Mouse (Mus musculus): ENCODE measurements around the gene Nfe2. TPM values are rescaled to one million over a fixed set of nuclear protein-coding genes. Genes with fewer than 3 reads are reported as not detected.
A peak's percentile ranks its signal among the peaks of the same experiment; 100 is the strongest.

The Nfe2 gene
- polyA plus RNA-seq, 1 experiment from 2014 or later, result 10.5 TPM

DNA sequence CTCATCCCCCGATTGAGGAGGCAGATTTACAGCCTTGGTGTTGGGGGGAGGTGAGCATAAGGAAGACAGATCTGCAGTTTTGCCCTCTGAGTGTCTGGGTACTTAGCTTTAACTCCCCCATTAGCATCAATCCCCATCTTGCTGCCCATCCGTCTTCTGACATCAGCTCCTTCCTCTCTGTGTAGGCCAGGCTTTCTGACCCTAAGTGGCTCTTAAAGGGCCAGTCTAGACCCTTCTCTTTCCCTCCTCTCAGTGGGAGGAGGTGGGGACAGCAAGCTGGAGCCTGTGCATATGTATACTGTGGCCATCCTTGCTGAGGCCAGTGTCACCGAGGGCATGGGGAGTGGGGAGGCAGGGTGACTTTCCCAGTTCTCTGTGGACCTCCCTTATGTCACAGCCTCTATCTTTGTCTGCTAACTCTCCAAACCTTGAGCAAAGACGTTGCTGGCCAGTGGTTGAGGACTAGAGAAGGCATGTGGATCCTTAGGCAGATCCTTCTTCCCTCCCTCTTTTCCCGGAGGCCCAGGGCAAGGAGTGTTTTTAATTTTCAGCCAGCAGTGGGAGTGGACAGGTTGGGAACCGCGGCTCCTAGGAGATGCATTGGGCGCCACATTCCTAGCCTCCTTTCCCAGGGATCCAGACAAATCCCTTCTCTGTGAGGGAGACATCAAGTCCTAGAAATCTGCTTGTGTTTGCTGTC lies 45.9 kb upstream of the Nfe2 start:
- Histone ChIP-seq H3K4me2 (replicated peaks; ENCODE audit: low read depth, low read length) (peak overlapping the region; percentile 85), H3K4me3 (ENCODE audit: low read depth, low read length) (peak overlapping the region; percentile 55), H3K9me3 (ENCODE audit: low read length) (no peaks in the 10 kb centered on the region), H3K27me3 (replicated peaks; ENCODE audit: insufficient read depth, low read length) (no peaks in the 10 kb centered on the region), H3K36me3 (ENCODE audit: insufficient read depth, low read length) (no peaks in the 10 kb centered on the region), H3K27ac (ENCODE audit: low read length) (peak overlapping the region; percentile 91), H3K9ac (replicated peaks; ENCODE audit: low read depth) (no peak overlapping the region), H3K4me1 (ENCODE audit: insufficient read depth, low read depth, low read length) (peaks cover 15% of the 10 kb centered on the region; the same call in 1 of the 2 replicates)
- TF ChIP-seq CTCF (IDR thresholded peaks at IDR 0.05) (no peak), EP300 (IDR thresholded peaks at IDR 0.05) (no peak)
- ATAC-seq (no peak), DNase-seq (ENCODE audit: low spot score) (no peak)
- WGBS, result 6% methylated on average over 8 of the region's 8 CpGs

DNA sequence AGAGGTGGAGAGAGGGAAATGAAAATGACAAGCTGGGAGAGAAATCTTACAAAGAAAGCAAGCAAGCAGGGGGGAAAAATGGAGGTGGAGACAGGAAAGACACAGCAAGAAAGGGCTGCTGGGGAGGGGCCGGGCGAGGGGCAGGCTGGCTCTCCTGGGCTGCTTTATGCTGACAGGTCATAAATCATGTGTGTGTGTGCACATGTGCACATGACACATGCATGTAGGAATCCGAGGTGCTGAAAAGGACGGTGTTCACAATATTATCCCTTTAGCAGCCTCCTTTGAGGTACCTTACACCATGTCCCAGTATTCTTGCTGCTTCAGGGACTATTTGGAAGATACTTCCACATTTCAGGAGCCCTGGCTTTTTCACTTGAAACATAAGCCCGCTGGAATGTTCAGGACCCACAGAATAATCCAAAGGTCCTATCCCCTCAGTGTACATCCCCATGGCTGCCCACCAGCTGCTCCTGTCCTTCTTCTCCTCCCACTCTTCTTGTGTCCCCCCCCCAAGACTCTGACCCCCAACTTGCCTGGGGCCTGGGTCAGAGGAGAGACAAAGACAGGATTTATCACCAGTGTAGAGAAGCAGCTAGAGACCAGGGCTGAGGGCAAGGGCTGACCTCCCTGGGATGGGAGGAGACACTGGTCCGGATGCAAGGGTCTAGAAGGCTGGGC lies 44.3 kb upstream of the Nfe2 start:
- Histone ChIP-seq H3K9me3 (ENCODE audit: low read length) (no peaks in the 10 kb centered on the region), H3K4me2 (replicated peaks; ENCODE audit: low read depth, low read length) (no peak overlapping the region), H3K27me3 (replicated peaks; ENCODE audit: insufficient read depth, low read length) (no peaks in the 10 kb centered on the region), H3K4me1 (ENCODE audit: insufficient read depth, low read depth, low read length) (peaks cover 15% of the 10 kb centered on the region; the same call in 1 of the 2 replicates), H3K27ac (ENCODE audit: low read length) (peak overlapping the region; percentile 66), H3K4me3 (ENCODE audit: low read depth, low read length) (no peak overlapping the region), H3K9ac (replicated peaks; ENCODE audit: low read depth) (no peak overlapping the region), H3K36me3 (ENCODE audit: insufficient read depth, low read length) (0 out of 2 replicates have a peak, but pooled peaks cover under 1% of the 10 kb centered on the region)
- no peak for ATAC-seq
- DNase-seq (ENCODE audit: low spot score), result no peak
- TF ChIP-seq EP300 (IDR thresholded peaks at IDR 0.05) (no peak), CTCF (IDR thresholded peaks at IDR 0.05) (no peak)
- 35% methylated on average over 6 of the region's 6 CpGs for WGBS

DNA sequence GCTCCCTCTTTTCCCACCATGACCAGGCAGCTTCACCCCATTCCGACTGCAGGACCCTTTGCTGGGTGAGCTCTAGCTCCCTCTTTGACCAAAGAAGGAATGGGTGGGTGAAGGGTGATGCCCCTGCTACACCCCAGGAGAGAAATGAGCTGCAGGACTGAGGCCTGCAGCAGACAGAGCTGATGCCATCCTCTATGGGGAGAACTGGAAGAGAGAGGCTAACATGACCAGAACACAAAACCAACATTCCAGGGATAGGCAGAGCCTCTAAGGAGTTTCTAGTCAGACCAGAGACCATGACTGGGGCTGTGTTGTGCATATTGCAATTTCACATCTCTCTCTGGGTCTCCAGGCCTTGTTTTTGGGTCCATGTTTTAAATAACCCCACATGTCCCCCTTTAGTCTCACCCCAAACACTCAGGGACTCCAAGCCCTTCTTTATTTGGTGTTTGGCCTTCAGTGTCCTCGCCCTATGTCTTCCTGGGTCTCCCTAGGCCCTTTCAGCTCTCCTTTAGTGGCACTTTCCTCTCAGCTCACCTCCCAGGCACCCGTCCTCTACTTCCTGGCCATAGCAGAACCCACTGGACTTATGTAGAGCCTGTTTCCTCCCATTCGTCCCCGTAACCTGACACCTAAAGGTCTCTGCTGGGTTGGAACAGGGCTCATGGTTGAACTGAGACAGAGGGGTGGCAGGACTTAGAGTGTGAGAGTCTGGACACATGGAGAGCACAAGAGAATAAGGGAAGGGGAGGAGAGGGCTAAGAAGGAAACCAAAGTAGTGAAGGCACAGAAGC lies 43.5 kb upstream of the Nfe2 start:
- DNase-seq (ENCODE audit: low spot score) (no peak), ATAC-seq (no peak)
- 30% methylated on average over 5 of the region's 5 CpGs for WGBS
- 0 out of 2 replicates have a peak, but pooled peaks cover 3% of the 10 kb centered on the region for H3K36me3 ChIP-seq (ENCODE audit: insufficient read depth, low read length)
- H3K9ac ChIP-seq (replicated peaks; ENCODE audit: low read depth), result no peak overlapping the region
- H3K9me3 ChIP-seq (ENCODE audit: low read length), result no peaks in the 10 kb centered on the region
- no peak for TF ChIP-seq CTCF (IDR thresholded peaks at IDR 0.05)
- TF ChIP-seq EP300 (IDR thresholded peaks at IDR 0.05), result no peak
- no peaks in the 10 kb centered on the region for H3K27me3 ChIP-seq (replicated peaks; ENCODE audit: insufficient read depth, low read length)
- H3K4me2 ChIP-seq (replicated peaks; ENCODE audit: low read depth, low read length), result no peak overlapping the region
- no peak overlapping the region for H3K4me3 ChIP-seq (ENCODE audit: low read depth, low read length)
- peaks cover 15% of the 10 kb centered on the region; the same call in 1 of the 2 replicates for H3K4me1 ChIP-seq (ENCODE audit: insufficient read depth, low read depth, low read length)
- H3K27ac ChIP-seq (ENCODE audit: low read length), result peak overlapping the region; percentile 66

DNA sequence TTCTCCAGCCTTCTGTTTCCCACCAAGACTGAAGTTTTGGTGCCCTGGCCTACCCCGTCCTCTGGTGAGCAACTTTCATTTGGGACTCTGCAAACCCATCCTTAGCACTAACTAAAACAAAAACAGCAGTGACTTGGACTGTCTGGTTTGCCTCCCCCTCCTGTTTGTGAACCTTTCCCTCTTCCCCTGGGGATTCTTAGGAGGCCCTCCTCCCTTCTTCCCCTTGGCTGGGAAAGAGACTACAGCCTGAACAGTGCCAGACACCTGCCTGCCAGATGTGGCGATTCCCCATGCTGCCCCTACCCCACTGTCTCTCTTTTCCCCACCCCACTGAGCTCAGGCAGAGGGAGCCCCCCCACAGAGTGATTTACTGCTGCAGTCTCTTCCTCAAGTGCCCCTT lies 42.8 kb upstream of the Nfe2 start:
- Histone ChIP-seq H3K9me3 (ENCODE audit: low read length) (no peaks in the 10 kb centered on the region), H3K4me2 (replicated peaks; ENCODE audit: low read depth, low read length) (no peak overlapping the region), H3K4me3 (ENCODE audit: low read depth, low read length) (no peak overlapping the region), H3K27me3 (replicated peaks; ENCODE audit: insufficient read depth, low read length) (no peaks in the 10 kb centered on the region), H3K36me3 (ENCODE audit: insufficient read depth, low read length) (0 out of 2 replicates have a peak, but pooled peaks cover 3% of the 10 kb centered on the region), H3K9ac (replicated peaks; ENCODE audit: low read depth) (no peak overlapping the region), H3K27ac (ENCODE audit: low read length) (peak overlapping the region; percentile 86; the same call in 1 of the 2 replicates), H3K4me1 (ENCODE audit: insufficient read depth, low read depth, low read length) (peaks cover 15% of the 10 kb centered on the region; the same call in 1 of the 2 replicates)
- ATAC-seq, result no peak
- WGBS, result 44% methylated on average over 2 of the region's 2 CpGs
- DNase-seq (ENCODE audit: low spot score), result no peak
- no peak for TF ChIP-seq EP300 (IDR thresholded peaks at IDR 0.05)
- TF ChIP-seq CTCF (IDR thresholded peaks at IDR 0.05), result no peak

DNA sequence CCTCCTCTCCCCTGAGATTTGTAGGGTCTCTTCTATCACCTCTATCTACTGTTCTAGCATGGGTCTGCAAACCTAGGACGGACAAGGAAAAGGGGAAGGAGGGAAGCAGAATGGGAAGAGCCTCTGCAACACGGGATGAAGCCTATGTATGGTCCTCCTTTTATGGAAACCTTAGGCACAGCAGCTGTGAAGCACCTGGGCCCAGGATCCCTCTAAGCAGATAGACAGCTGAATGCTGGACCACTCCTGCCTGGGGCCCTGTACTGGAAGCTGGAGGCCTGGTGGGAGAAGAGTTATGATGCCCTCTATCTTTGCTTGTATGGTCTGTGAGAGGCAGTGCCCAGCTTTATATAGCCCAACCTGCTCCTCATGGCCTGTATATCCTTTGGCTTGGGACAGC lies 42.4 kb upstream of the Nfe2 start:
- ATAC-seq (no peak), DNase-seq (ENCODE audit: low spot score) (no peak)
- H3K27ac ChIP-seq (ENCODE audit: low read length), result peak overlapping the region; percentile 86; the same call in 1 of the 2 replicates
- 0 out of 2 replicates have a peak, but pooled peaks cover 3% of the 10 kb centered on the region for H3K36me3 ChIP-seq (ENCODE audit: insufficient read depth, low read length)
- no peaks in the 10 kb centered on the region for H3K27me3 ChIP-seq (replicated peaks; ENCODE audit: insufficient read depth, low read length)
- no peak overlapping the region for H3K4me2 ChIP-seq (replicated peaks; ENCODE audit: low read depth, low read length)
- H3K9ac ChIP-seq (replicated peaks; ENCODE audit: low read depth), result no peak overlapping the region
- TF ChIP-seq CTCF (IDR thresholded peaks at IDR 0.05), result no peak
- H3K4me3 ChIP-seq (ENCODE audit: low read depth, low read length), result no peak overlapping the region
- peaks cover 15% of the 10 kb centered on the region; the same call in 1 of the 2 replicates for H3K4me1 ChIP-seq (ENCODE audit: insufficient read depth, low read depth, low read length)
- H3K9me3 ChIP-seq (ENCODE audit: low read length), result no peaks in the 10 kb centered on the region
- 16% methylated on average over 2 of the region's 2 CpGs for WGBS

DNA sequence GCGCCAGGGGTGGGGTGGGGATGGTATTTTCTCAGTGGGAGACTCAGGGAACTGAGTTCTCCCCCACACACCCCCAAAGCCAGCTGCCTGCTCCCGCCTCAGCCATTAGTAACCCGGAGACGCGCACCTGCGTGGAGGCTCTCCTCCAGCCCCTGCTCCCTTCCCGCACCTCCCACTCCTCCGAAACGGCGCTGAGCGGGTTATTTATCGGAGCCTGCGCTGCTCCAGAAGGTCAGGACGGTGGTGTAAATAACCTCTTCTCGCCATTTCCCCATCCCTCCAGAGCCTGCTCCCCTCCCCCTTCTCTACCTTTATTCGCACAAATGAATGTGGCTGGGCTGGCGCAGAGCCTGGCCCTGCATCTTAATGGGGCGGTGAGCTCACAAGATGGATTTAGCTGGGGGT lies 41.9 kb upstream of the Nfe2 start:
- H3K9me3 ChIP-seq (ENCODE audit: low read length), result no peaks in the 10 kb centered on the region
- H3K4me2 ChIP-seq (replicated peaks; ENCODE audit: low read depth, low read length), result no peak overlapping the region
- WGBS, result 29% methylated on average over 18 of the region's 18 CpGs
- no peak overlapping the region for H3K4me3 ChIP-seq (ENCODE audit: low read depth, low read length)
- H3K27ac ChIP-seq (ENCODE audit: low read length), result peak overlapping the region; percentile 86
- TF ChIP-seq CTCF (IDR thresholded peaks at IDR 0.05) (no peak), EP300 (IDR thresholded peaks at IDR 0.05) (no peak)
- no peak overlapping the region for H3K9ac ChIP-seq (replicated peaks; ENCODE audit: low read depth)
- no peaks in the 10 kb centered on the region for H3K27me3 ChIP-seq (replicated peaks; ENCODE audit: insufficient read depth, low read length)
- ATAC-seq, result no peak
- peaks cover 15% of the 10 kb centered on the region; the same call in 1 of the 2 replicates for H3K4me1 ChIP-seq (ENCODE audit: insufficient read depth, low read depth, low read length)
- DNase-seq (ENCODE audit: low spot score), result no peak
- H3K36me3 ChIP-seq (ENCODE audit: insufficient read depth, low read length), result 0 out of 2 replicates have a peak, but pooled peaks cover 3% of the 10 kb centered on the region

Data from lung, postnatal 0 days (tissue).